Mouse (Mus musculus) gonadal fat pad, adult 2 months (tissue): ENCODE measurements around the gene Kcnq2. TPM values are rescaled to one million over a fixed set of nuclear protein-coding genes. Genes with fewer than 3 reads are reported as not detected.

Source experiments
- DNase-seq: peaks from one replicate; pipeline ENCODE4 v3.0.0-alpha.2; 2012; ENCODE audit warnings: low read depth
- polyA plus RNA-seq: library from polyadenylated mRNA; depleted of rRNA; stranded (reverse); fragments of >200 nt; gene quantifications from 2 replicates; pipeline ENCODE4 v1.2.3, GENCODE M21; 2012

The Kcnq2 gene
- polyA plus RNA-seq, 1 experiment = 0.07 TPM

DNA sequence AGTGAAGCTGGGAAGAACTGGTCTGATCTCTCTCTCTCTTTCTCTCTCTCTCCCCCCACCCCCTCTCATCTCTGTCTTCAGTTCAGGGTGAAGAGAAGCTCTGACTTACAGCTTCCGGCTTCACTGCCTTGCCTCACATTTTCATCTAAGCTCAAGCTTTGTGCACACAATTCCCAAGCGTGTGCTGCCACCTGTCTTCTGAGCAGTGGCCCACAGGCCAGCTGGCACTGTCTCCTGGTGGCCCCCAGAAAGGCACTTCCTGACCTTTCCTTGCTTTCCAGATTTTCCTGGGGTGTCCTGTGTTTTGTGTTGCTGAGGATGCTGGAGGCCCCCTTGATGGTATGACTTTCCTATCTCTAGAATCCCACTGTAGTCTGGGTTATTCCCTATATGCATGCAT lies 31.0 kb downstream of the Kcnq2 start:
- no peak for DNase-seq

- DNase-seq = no peak
These were observed 32.9 kb downstream of the Kcnq2 start for GRCm38 (mm10) chr2:181102161-181102560.

- DNase-seq = no peak
These were observed 33.5 kb downstream of the Kcnq2 start for GRCm38 (mm10) chr2:181101626-181102025.

DNA sequence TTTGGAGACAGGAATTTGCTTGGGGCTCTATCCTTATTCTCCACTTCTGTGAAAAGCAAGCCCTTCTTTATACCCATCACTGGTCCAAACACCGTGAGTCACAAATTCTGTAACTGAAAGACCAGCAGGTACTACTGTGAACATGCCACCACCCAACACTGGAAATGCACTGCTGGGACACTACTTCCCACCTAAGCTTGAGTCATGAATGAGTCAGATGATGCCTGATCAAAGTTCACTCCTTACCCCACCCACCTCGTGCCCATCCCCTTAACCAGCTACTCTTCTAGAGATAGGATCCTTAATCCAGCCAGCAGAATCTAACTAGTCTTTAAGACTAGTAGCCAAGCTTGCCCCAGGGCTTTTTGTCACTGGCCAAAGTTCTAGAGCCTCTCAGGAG lies 35.0 kb downstream of the Kcnq2 start:
- no peak for DNase-seq

DNA sequence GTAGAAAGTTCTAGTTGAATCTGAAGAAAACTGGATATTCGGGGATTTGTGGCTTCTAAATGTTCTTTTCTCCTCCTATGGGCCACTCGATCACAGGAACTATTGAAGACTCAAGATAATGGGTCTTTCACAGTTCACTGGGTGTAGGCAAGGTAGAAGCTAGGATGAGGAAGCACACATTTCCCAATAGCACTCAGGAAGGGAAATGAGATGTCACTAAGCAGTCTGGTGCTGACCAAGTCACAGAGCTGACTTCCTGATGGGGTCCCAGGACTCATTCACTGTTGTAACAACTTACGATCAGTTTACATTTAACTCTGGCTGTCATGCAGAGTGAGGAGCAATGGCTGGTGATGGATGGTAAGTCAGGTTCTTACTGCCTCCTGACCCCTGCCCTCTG lies 45.0 kb downstream of the Kcnq2 start:
- no peak for DNase-seq

GRCm38 (mm10) chr2:181084997-181085396 lies 50.1 kb downstream of the Kcnq2 start:
- no peak for DNase-seq

DNA sequence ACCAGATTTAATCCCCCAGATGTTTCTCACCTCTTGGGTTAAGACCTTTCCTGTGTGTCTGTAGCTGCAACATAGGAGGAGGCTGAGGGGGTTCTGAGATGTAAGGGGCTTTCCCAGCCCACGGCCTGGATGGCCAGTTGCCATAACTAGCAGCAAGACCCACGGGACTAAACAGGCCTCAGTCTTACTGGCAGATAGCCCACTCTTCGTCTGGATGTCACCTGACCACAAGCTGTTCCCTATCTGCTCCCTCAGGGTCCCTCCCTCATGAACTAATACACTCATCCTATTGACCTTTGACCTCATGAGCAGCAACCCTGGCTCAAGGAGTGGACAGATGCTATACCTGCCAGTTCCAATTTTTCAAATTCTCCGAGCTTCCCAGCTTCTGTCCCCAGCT lies 51.2 kb downstream of the Kcnq2 start:
- no peak for DNase-seq

- DNase-seq = no peak
These were observed 54.2 kb downstream of the Kcnq2 start for GRCm38 (mm10) chr2:181080886-181081285.

GRCm38 (mm10) chr2:181079518-181079917 lies 55.6 kb downstream of the Kcnq2 start:
- DNase-seq = no peak

DNA sequence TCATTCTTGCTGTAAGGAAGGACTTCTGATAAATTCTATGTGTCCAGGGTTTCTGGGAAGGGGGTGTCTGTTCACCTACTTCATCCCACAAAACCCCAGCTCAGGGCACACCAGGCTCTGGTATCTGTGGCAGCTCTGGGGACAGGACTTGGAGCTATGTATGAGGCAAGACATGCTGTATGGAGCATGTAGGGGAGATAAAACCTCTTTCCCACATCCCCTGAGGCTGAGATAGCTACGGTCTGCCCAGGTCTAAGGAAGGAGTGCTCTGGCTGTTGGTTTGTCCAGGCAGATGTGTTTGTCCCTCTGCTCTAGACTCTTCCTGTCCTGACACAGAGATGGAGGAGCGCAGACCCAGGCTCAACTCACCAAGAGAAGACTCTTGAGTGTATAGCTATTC lies 56.2 kb downstream of the Kcnq2 start:
- DNase-seq = no peak

DNA sequence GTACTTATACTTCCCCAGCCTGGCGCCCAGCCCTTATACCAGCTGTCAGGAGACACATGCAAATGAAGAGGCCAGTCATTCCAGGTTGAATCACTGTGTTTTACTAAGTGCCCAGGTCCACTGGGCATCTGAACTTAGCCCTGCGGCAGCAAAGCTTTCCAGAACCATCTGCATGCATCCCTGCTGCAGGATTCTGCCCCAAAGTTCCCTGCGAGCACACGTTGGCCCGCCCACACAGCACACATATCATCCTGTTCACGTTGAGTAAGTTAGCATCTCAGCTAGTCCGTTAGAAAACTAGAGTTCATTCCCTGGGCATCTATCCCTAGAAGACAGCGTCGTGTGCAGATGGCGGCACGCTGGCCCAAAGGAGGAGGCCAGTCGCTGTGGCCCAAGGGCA lies 59.6 kb downstream of the Kcnq2 start:
- DNase-seq = no peak

DNA sequence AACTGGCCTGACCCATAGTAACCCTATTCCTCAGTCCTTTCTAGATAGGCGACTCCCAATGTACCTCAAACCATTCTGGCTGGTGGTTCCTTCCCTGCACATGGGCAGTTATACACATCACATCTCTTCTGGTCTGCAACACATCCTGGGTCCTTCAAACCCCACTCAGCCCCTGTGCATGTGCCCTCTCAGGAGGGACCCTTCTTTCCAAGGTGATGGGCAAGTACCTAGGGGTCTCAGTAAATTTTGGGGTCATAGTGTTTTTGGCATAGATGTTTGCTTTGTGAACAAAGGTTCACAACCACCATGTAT lies 62.7 kb downstream of the Kcnq2 start:
- no peak for DNase-seq

DNA sequence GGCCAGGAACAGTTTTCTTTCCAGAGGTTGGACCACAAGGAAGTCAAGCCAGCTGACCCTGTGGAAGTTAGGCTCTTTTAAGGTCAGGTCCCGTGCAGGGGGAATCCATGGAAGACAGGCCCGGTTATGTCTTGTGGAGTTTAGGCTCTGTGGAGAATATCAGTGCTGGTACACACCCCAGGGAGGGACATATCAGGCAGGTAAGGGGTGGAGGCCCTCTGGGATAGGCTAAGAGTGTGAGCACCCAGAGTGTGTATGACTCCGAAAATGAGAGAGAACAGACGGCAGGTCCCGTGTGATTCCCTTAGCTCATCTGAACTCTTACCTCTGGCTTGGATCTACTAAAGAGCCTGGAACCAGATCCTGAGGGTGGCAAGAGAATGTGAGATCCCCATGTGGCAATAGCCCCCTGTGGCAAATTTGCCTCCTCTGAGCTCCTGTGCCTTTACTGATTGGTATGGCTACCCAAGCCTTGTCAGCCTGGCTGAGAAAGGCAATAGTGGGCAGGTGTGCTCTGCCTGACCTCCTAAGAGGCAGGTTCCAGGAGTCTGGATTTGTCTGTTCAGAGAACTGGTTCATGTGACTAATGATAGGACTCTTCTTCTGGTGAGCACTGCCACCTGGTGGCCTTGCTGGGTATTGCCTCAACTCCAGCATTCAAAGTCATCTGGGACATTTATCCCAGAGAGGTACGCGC lies 63.2 kb downstream of the Kcnq2 start:
- DNase-seq = no peak

DNA sequence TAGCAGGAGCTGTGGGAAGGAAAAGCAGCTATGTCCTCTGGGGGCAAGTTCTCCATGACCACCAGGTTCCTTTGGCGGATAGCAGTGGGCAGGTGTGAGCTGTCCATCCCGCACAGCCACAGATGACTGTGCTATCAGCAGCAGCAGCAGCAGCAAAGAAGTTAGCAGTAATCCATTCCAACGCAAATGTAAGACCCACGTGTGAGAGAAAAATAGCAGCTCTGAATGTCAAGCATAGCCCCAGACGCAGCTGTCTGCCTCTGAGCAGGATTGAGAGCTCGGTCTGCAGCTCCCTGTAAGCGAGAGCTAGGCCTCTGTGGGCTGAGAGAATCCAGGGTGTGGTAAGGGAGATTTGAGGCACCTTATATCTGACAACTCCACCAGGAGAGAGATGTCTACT lies 65.0 kb downstream of the Kcnq2 start:
- DNase-seq = no peak

DNA sequence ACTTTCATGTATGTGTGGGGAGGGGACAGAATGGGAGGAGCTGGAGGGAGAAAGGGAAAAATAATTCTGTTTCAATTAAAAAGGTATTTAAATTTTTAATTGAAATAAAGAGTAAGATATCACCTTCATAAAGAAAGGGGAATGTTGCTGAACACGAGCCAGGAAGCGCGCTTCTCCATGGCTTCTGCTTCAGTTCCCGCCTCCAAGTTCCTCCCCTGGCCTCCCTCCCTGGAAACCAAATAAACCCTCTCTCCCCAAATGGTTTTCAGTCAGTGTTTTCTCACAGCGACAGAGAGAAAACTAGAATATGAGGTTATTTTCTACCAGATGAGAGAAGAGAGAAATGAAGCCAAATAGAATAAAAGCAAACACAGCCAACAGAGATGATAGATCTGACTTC lies 66.6 kb downstream of the Kcnq2 start:
- no peak for DNase-seq

- no peak for DNase-seq
These were observed 69.3 kb downstream of the Kcnq2 start for GRCm38 (mm10) chr2:181065827-181066226.

DNA sequence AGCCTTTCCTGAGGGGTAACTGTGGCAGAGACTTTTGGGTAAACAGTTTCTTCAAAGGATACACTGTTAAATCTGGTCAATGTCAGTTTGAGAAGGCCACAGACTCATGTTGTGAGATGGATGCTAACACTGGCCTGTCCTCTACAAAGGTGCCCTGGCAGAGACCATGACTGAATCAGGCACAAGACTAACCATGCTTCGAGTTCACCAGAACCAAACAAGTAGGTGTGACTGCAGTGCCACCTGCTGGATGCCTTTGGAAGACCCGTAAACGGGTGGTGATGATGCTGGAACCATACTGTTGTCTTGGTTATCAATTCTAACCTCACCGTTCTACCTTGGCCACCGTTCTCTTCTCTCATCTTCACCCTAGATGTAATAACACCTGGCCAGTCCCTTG lies 75.0 kb downstream of the Kcnq2 start:
- no peak for DNase-seq

GRCm38 (mm10) chr2:181058193-181058592 lies 76.9 kb downstream of the Kcnq2 start:
- no peak for DNase-seq

DNA sequence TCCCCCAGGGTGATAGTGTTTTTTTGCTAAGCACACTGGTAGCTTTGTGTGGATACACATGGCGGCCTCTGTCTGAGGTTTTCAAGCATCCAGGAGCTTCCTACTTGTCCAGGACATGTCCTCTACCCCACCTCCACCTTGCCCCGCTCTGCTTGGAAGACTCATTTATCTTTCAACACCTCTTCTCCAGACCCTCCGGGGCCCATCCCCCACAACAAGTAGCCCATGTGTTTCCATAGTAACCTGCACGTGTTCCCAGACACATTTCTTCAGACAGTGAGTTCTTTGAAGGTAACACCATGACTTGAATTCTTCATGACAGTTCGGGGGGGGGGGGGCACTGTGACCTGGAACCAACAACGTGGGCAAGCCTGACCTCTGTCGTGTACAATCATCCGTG lies 77.8 kb downstream of the Kcnq2 start:
- no peak for DNase-seq

GRCm38 (mm10) chr2:181052171-181052570 lies 82.9 kb downstream of the Kcnq2 start:
- no peak for DNase-seq

- no peak for DNase-seq
These were observed 86.1 kb downstream of the Kcnq2 start for GRCm38 (mm10) chr2:181048986-181049385.

DNA sequence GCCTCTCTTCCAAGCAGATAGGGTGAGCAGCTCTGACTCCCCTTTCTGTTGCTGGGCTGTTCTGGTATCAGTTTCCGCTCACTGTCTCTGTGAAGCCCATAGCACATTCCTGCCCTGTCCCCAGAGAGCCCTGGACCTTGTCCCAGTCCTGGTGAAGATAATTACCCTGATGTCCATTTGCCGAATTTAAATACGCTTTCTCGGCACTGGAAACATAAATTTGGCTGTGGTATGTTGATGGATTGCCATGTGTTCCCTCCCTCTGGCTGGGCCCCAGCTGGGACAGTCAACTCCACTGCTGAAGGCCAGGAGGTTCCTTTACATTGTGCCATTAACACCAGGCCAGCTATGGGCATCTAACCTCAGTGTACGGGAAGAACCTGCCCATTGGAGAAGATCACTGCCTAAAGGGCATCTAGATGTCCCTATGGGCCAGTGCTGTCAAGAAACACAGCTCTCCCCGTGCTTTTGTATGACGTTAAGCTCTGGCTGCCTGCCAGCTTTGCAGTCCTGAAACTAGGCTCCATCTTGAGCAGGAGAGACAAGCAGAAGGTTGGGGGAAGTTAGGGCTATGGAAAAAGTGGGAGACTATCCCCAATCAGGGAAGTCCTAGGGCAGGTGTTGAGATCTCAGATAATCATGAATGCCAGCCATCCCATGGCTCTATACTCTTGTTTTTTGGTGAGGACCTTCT lies 86.7 kb downstream of the Kcnq2 start:
- DNase-seq = no peak

DNA sequence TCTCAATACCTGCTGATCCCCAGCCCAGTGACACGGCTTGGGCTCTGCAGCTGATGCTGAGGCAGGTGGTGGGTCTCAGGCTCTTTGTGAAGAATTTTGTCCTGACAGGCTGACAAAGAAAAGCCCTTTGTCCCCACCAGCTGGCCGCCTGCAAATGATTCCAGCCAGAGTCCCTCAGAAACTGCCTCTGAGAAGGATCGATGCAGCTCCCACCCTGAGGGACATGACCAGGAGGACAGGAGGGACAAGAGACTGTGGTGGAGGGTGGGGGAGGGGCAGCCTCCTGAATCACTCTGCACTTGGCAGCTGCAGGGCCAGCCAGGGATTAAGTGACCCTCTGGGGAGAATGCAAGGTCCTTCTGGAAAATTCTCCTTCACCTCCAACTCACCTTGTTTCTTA lies 91.1 kb downstream of the Kcnq2 start:
- no peak for DNase-seq

- no peak for DNase-seq
These were observed 91.7 kb downstream of the Kcnq2 start, which contains the start of gene Chrna4 for GRCm38 (mm10) chr2:181043437-181043836. Gene Chrna4 (minus strand): TSS chr2:181043546.
